Mouse (Mus musculus) heart, adult 2 months (tissue): ENCODE measurements at regions not wholly inside any gene's neighbourhood (a gene's known extent, or its start where the extent isn't known, plus 50 kb on each side); places are given as distances from the start of the nearest gene placed in this dataset.
"Not testable (repeated sequence)": the region's sequence is repeated elsewhere in the genome, so short reads cannot be mapped to it uniquely, and the experiment has no call there.

Source experiments
- DNase-seq, 2 experiments: peaks; one replicate each; pipeline ENCODE4 v3.0.0; 2021
- H3K27ac ChIP-seq: fragments of 200-600 bp; 2 replicates; pipeline ENCODE4 v1.8.1; 2022
- H3K27me3 ChIP-seq: fragments of 200-500 bp; 2 replicates; pipeline ENCODE4 v1.6.1; 2012; ENCODE audit warnings: mild to moderate bottlenecking, low read length, inconsistent platforms, mixed read lengths; ENCODE audit not compliant: control insufficient read depth, insufficient read depth
- H3K36me3 ChIP-seq: fragments of 200-500 bp; 2 replicates; pipeline ENCODE4 v1.6.1; 2012; ENCODE audit warnings: low read length, inconsistent platforms; ENCODE audit not compliant: control insufficient read depth, insufficient read depth
- H3K4me1 ChIP-seq: fragments of 200-500 bp; 2 replicates; pipeline ENCODE4 v1.6.1; 2011; ENCODE audit warnings: low read length; ENCODE audit not compliant: control insufficient read depth, insufficient read depth
- H3K4me3 ChIP-seq: fragments of 200-600 bp; 2 replicates; pipeline ENCODE4 v1.8.1; 2022
- H3K79me2 ChIP-seq: fragments of 200-500 bp; replicated peaks from 2 replicates; pipeline ENCODE4 v1.6.1; 2012; ENCODE audit warnings: mild to moderate bottlenecking, inconsistent platforms, low read length, moderate library complexity, mixed read lengths; ENCODE audit not compliant: control insufficient read depth, insufficient read depth
- H3K9ac ChIP-seq: fragments of 200-500 bp; 2 replicates; pipeline ENCODE4 v1.6.1; 2012; ENCODE audit warnings: low read depth, mild to moderate bottlenecking, control low read depth, inconsistent platforms, low read length, mixed read lengths
- CTCF ChIP-seq: fragments of 200-600 bp; IDR thresholded peaks from 2 replicates; pipeline ENCODE4 v1.8.1; 2022; ENCODE audit warnings: antibody characterized with exemption, mild to moderate bottlenecking, moderate library complexity
- EP300 ChIP-seq: fragments of 200-500 bp; IDR thresholded peaks from 2 replicates; pipeline ENCODE4 v1.6.1; 2011; ENCODE audit warnings: low read depth, low read length, control low read depth; ENCODE audit not compliant: insufficient read depth
- POLR2A ChIP-seq: fragments of 200-500 bp; IDR thresholded peaks from 2 replicates; pipeline ENCODE4 v1.6.1; 2011; ENCODE audit warnings: mild to moderate bottlenecking, low read depth, low read length, control low read depth; ENCODE audit not compliant: insufficient read depth
- WGBS: fragments of 180-500 bp; shearing (Covaris S2); methylation state at CpG from one replicate; pipeline ENCODE4 v1.1.7; 2018; 5-methylcytosine and 5-hydroxymethylcytosine counted together
- intact Hi-C: fragments of 180-260 bp; cut with DNase I; formaldehyde crosslinking; loops from one replicate; pipeline ENCODE4 v1.15.1; 2025

DNA sequence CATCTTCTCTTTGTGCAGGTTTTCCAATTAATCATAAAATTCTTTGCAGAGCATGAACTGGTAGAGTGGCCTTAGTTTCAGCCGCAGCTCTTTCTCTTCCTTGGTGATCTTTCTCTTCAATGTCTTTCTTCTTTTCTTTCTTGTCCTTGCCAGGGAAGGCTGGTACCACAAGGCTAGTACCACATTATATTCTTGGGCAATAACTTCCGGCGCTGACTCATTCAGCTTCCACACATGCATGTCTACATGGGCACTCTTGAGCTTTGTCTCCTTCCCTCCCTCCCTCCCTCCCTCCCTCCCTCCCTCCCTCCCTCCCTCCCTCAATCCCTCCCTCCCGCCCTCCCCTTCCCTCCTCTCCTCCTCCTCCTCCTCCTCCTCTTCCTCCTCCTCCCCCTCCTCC, 98.1 kb upstream of the Pwp1 start:
- DNase-seq, H3K27me3 ChIP-seq, H3K4me3 ChIP-seq, H3K36me3 ChIP-seq, H3K79me2 ChIP-seq, intact Hi-C loops, H3K9ac ChIP-seq, H3K4me1 ChIP-seq, H3K27ac ChIP-seq: not testable (repeated sequence)
- 88% methylated on average over 3 of the region's 4 CpGs for WGBS

GRCm38 (mm10) chr10:85731796-85732388, 97.4 kb upstream of the Pwp1 start:
- H3K36me3 ChIP-seq, H3K27ac ChIP-seq, intact Hi-C loops, H3K4me1 ChIP-seq, H3K4me3 ChIP-seq, H3K27me3 ChIP-seq, DNase-seq, H3K9ac ChIP-seq, H3K79me2 ChIP-seq: not testable (repeated sequence)
- 33% methylated on average over 13 of the region's 13 CpGs for WGBS
- TF ChIP-seq CTCF, result 0 out of 2 replicates have a peak, but pooled peaks have one; percentile 5

- WGBS, result 79% methylated on average over 1 of the region's 1 CpGs
- no peaks in the 10 kb centered on the region for H3K79me2 ChIP-seq
Measured at GRCm38 (mm10) chr10:85737796-85738195, 91.5 kb upstream of the Pwp1 start.

GRCm38 (mm10) chr10:85739008-85739407, 90.3 kb upstream of the Pwp1 start:
- Histone ChIP-seq H3K36me3 (no peaks in the 10 kb centered on the region), H3K4me3 (no peak overlapping the region), H3K79me2 (no peaks in the 10 kb centered on the region), H3K4me1 (no peaks in the 10 kb centered on the region), H3K27ac (no peak overlapping the region), H3K27me3 (no peaks in the 10 kb centered on the region), H3K9ac (no peak overlapping the region)
- DNase-seq, result no peak
- TF ChIP-seq POLR2A (no peak), EP300 (no peak), CTCF (no peak)
- intact Hi-C loops, result no loop called here
- WGBS, result 38% methylated on average over 3 of the region's 3 CpGs

More at GRCm38 (mm10) chr10:85737796-85738195, 91.5 kb upstream of the Pwp1 start:
- H3K27me3 ChIP-seq, result no peaks in the 10 kb centered on the region
- TF ChIP-seq EP300, result no peak
- TF ChIP-seq CTCF, result no peak
- TF ChIP-seq POLR2A, result no peak
- intact Hi-C loops, result no loop called here
- no peak overlapping the region for H3K4me3 ChIP-seq
- H3K27ac ChIP-seq, result no peak overlapping the region
- H3K36me3 ChIP-seq, result no peaks in the 10 kb centered on the region
- DNase-seq, result no peak
- H3K9ac ChIP-seq, result no peak overlapping the region
- H3K4me1 ChIP-seq, result no peaks in the 10 kb centered on the region

GRCm38 (mm10) chr10:85739565-85739964, 89.7 kb upstream of the Pwp1 start:
- H3K79me2 ChIP-seq, H3K36me3 ChIP-seq, H3K4me1 ChIP-seq, H3K27ac ChIP-seq, DNase-seq, H3K4me3 ChIP-seq, H3K9ac ChIP-seq, H3K27me3 ChIP-seq, intact Hi-C loops: not testable (repeated sequence)

DNA sequence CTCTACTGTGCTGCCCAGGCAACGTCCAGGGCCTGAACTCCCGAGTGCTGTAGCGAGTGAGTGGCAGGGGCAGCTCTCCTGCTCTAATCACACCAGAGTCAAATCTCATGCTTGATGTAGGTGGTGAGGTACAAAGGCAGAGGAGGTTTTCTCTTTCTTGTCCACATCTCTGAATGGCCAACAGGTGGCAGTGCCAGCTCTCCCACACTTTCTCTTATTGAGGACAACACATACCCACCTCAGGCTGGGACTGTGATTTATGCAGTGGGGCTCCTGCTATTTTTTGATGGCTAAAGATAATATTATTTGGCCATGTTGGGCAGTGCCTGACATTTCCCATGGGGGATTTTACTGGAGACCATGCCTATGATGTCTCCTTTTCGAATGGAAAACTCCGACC, 87.3 kb upstream of the Pwp1 start:
- no peak for DNase-seq
- Histone ChIP-seq H3K9ac (no peak overlapping the region), H3K79me2 (no peaks in the 10 kb centered on the region), H3K36me3 (no peaks in the 10 kb centered on the region), H3K27me3 (no peaks in the 10 kb centered on the region), H3K4me1 (no peaks in the 10 kb centered on the region), H3K4me3 (no peak overlapping the region), H3K27ac (no peak overlapping the region)
- intact Hi-C loops, result no loop called here
- 77% methylated on average over 5 of the region's 5 CpGs for WGBS
- TF ChIP-seq EP300 (no peak), POLR2A (no peak), CTCF (no peak)

- H3K79me2 ChIP-seq, DNase-seq, H3K36me3 ChIP-seq, H3K27me3 ChIP-seq, intact Hi-C loops, H3K27ac ChIP-seq, H3K4me3 ChIP-seq, H3K9ac ChIP-seq, H3K4me1 ChIP-seq: not testable (repeated sequence)
- WGBS, result 68% methylated on average over 7 of the region's 7 CpGs
Measured at GRCm38 (mm10) chr10:85745390-85745789, 83.9 kb upstream of the Pwp1 start.

DNA sequence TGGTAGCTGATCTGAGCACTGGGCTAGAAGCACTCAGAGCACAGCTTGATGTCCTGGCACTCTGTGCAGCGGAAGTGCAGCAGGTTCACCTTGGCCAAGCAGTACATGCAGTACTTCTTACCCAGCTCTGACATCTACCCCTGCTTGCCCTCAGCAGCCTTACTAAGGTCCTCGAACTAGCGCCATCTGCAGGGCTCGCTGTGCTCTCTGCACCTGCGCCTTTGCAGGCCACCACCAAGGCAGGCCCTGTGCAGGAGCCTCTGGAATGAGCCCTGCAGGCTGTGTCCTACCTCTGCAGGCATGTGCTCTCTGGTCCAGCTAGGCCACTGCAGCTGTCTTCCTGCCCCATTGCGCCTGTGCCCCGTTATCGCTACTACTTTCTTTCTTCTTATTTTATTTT, 83.5 kb upstream of the Pwp1 start:
- H3K4me3 ChIP-seq, intact Hi-C loops, DNase-seq, H3K79me2 ChIP-seq, H3K9ac ChIP-seq, H3K36me3 ChIP-seq, H3K4me1 ChIP-seq, H3K27ac ChIP-seq, H3K27me3 ChIP-seq: not testable (repeated sequence)
- 53% methylated on average over 7 of the region's 8 CpGs for WGBS

DNA sequence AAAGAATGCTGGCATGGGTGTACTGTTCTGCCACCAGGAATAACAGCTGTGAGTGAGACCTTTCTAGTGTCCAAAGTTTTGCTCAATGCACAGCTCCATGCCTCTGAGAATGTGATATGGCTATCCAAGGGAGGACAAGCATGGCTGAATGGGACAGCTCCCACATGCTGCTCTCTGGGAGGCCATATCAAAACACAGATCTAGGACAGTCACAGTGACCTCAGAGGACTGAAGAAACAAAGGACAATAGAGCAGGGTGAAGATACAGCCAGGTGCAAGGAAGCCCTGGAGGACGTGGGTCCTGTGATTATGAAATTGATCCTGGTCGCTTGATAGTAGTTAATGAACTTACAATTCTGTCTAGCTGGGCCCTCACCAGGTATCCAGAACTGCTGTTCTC, 79.7 kb upstream of the Pwp1 start:
- intact Hi-C loops, H3K36me3 ChIP-seq, H3K27ac ChIP-seq, H3K9ac ChIP-seq, DNase-seq, H3K79me2 ChIP-seq, H3K4me3 ChIP-seq, H3K27me3 ChIP-seq, H3K4me1 ChIP-seq: not testable (repeated sequence)
- 63% methylated on average over 2 of the region's 2 CpGs for whole genome bisulfite sequencing
